Mouse (Mus musculus) midbrain, embryonic 11.5 days (tissue): ENCODE data around the gene Cxcl17. TPM values are rescaled to one million over a fixed set of nuclear protein-coding genes. Genes with fewer than 3 reads are reported as not detected.
"Not testable (repeated sequence)": the region's sequence is repeated elsewhere in the genome, so short reads cannot be mapped to it uniquely, and the experiment has no call there.

Experiments used
- ATAC-seq: fragments of 200-750 bp; cut with Nextera tagmentation; 2 replicates; pipeline ENCODE4 v1.8.0; 2017; ENCODE audit warnings: moderate TSS enrichment, moderate library complexity; ENCODE audit not compliant: low FRiP score
- DNase-seq: peaks from one replicate; pipeline ENCODE4 v3.0.0; 2015; ENCODE audit warnings: low spot score; ENCODE audit errors: missing footprints
- H3K27ac ChIP-seq: fragments of 300-500 bp; sonication (generic); 2 replicates; pipeline ENCODE4 v1.5.1; 2014; ENCODE audit warnings: low read depth, low read length
- H3K27me3 ChIP-seq: fragments of 300-500 bp; sonication (generic); 2 replicates; pipeline ENCODE4 v1.6.1; 2014; ENCODE audit warnings: mild to moderate bottlenecking, low read length, moderate library complexity, mixed read lengths; ENCODE audit not compliant: control insufficient read depth, insufficient read depth
- H3K36me3 ChIP-seq: fragments of 300-500 bp; sonication (generic); 2 replicates; pipeline ENCODE4 v1.6.1; 2014; ENCODE audit warnings: mild to moderate bottlenecking, low read length, moderate library complexity, mixed read lengths; ENCODE audit not compliant: control insufficient read depth, insufficient read depth
- H3K4me1 ChIP-seq: fragments of 300-500 bp; sonication (generic); 2 replicates; pipeline ENCODE4 v1.6.1; 2014; ENCODE audit warnings: low read length; ENCODE audit not compliant: control insufficient read depth, insufficient read depth
- H3K4me2 ChIP-seq: fragments of 300-500 bp; sonication (generic); 2 replicates; pipeline ENCODE4 v1.6.1; 2014; ENCODE audit warnings: mild to moderate bottlenecking, moderate library complexity
- H3K4me3 ChIP-seq: fragments of 300-500 bp; sonication (generic); 2 replicates; pipeline ENCODE4 v1.5.1; 2014; ENCODE audit warnings: low read depth, low read length
- H3K9ac ChIP-seq: fragments of 300-500 bp; sonication (generic); 2 replicates; pipeline ENCODE4 v1.6.1; 2014; ENCODE audit warnings: low read length
- H3K9me3 ChIP-seq: fragments of 300-500 bp; sonication (generic); 2 replicates; pipeline ENCODE4 v1.6.1; 2016; ENCODE audit warnings: low read length; ENCODE audit not compliant: control insufficient read depth
- WGBS: fragments of 180-500 bp; shearing (Covaris S2); extraction: QIAGEN DNeasy Blood & Tissue Kit; methylation state at CpG from one replicate; pipeline ENCODE4 v1.1.7; 2014; 5-methylcytosine and 5-hydroxymethylcytosine counted together
- polyA plus RNA-seq: library from polyadenylated mRNA; unstranded; fragments of >200 nt; fragmentation: Nextera tagmentation; extraction: Ambion mirVana; gene quantifications from 2 replicates; pipeline ENCODE4 v1.2.1, GENCODE M21; 2014

Gene Cxcl17
- polyA plus RNA-seq, 1 experiment from 2014 or later, result 0.18 TPM

DNA sequence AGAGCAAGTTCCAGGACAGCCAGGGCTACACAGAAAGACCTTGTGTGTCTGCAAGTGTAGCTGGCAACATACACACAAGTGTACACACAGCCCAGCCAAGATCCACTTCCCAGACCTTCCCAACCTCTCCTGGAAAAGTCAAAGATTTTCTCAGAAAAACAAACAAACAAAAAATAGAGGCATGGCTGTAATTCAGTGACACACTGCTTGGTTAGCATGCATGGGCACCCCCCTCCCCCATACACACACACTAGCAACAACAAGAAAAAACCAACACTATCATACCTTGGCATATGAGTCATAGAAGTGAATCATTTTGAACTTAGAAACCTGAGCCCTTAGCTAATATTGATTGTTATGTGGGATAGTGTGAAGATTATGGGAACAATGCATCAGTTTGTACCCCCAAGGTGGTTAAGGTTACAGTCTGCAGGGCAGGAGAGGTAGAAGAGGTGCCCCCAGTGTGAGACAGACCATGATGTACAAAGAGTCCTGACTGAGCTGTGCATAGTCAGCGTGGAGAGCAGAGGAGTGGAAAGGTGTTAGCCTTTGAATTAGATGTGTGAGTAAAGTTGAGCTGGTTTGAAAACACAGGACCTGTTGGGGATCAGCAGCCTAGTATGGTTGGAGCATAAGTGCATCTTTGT, 1.6 kb downstream of the Cxcl17 start:
- Histone ChIP-seq H3K4me3 (no peak overlapping the region), H3K27ac (no peak overlapping the region), H3K4me1 (no peaks in the 10 kb centered on the region), H3K9me3 (no peaks in the 10 kb centered on the region), H3K27me3 (no peaks in the 10 kb centered on the region), H3K36me3 (no peaks in the 10 kb centered on the region), H3K4me2 (no peak overlapping the region), H3K9ac (no peak overlapping the region)
- 60% methylated on average over 1 of the region's 1 CpGs for WGBS
- DNase-seq (no peak), ATAC-seq (no peak)

DNA sequence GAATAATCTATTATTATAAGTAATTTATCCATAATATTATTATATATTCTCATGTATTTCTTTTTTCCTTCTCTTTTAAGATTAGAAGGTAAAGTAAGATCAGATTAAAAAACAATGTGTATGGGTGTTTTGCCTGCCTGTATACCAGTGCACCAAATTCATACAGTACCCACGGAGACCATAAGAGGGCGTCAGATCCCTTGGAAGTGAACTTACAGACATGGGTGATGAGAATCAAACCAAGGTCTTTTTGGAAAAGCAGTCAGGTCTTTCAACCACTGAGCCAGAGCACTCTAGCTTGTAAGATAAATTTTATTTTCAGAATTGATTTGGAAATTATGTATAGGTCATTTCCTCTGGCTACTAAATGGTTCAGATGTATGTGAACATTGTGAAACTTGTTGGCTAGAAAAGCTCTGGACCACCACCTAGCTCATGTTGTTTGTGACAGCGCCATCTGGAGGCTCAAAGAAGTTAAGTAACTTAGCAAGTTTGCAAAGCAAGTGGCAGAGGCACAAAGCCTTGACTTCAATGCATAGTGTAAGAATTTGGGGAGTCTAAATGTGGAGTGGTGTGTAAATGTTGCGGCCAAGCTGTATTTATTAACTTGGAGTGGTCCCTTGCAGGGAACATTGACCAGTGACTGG, 3.4 kb downstream of the Cxcl17 start:
- DNase-seq (no peak), ATAC-seq (no peak)
- Histone ChIP-seq H3K9ac (no peak overlapping the region), H3K9me3 (no peaks in the 10 kb centered on the region), H3K4me2 (no peak overlapping the region), H3K4me1 (no peaks in the 10 kb centered on the region), H3K27me3 (no peaks in the 10 kb centered on the region), H3K27ac (no peak overlapping the region), H3K4me3 (no peak overlapping the region), H3K36me3 (no peaks in the 10 kb centered on the region)
- 49% methylated on average over 4 of the region's 4 CpGs for WGBS

DNA sequence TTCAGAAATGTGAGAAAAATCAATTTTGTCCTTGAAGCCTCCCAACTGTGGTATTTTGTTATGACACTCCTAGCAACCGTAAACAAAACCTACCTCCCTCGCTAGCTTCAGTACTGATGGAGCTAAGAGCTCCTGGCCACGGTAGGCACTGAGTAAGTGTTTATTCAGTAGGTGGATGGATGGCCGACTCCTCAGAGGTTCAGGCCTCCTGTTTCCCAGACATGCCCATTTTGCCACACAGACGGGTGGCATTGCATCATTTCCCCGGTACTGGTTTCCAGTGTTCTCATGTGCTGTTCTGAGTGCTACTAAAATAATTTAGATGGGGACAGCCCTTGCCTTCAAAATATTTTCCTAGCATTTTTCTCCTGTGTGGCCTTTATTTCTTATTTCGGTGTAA, 6.2 kb downstream of the Cxcl17 start:
- H3K4me3 ChIP-seq, result no peak overlapping the region
- ATAC-seq (no peak), DNase-seq (no peak)
- no peaks in the 10 kb centered on the region for H3K27me3 ChIP-seq
- H3K27ac ChIP-seq, result no peak overlapping the region
- no peak overlapping the region for H3K9ac ChIP-seq
- H3K4me1 ChIP-seq, result no peaks in the 10 kb centered on the region
- no peaks in the 10 kb centered on the region for H3K36me3 ChIP-seq
- 86% methylated on average over 7 of the region's 7 CpGs for WGBS
- no peak overlapping the region for H3K4me2 ChIP-seq
- H3K9me3 ChIP-seq, result no peaks in the 10 kb centered on the region

DNA sequence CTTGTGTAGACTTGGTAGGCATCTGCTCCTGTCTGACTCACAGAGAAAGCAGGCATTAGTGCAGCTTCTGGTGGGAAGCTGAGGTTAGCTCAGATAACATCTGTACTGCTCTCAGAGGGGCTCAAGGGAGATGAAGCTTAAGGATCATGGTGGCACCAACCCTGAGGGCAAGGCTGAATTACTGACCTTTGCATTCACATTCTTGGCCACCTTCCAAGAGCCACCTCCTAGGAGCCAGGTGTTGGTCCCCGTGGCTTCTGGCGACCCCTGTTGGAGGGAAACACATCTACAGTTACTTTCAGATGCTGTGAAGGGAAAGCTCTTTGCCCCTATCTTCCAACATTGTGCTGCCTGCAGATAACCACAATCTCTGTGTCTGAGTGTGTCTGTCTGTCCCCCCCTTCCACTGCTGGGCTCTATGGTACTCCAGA, 10.0 kb downstream of the Cxcl17 start:
- no peaks in the 10 kb centered on the region for H3K27me3 ChIP-seq
- DNase-seq, result peak; percentile 86
- H3K9ac ChIP-seq, result no peak overlapping the region
- WGBS, result 0% methylated on average over 2 of the region's 2 CpGs
- H3K36me3 ChIP-seq, result no peaks in the 10 kb centered on the region
- no peak overlapping the region for H3K27ac ChIP-seq
- H3K9me3 ChIP-seq, result no peaks in the 10 kb centered on the region
- no peak overlapping the region for H3K4me3 ChIP-seq
- no peak for ATAC-seq
- no peak overlapping the region for H3K4me2 ChIP-seq
- no peaks in the 10 kb centered on the region for H3K4me1 ChIP-seq

DNA sequence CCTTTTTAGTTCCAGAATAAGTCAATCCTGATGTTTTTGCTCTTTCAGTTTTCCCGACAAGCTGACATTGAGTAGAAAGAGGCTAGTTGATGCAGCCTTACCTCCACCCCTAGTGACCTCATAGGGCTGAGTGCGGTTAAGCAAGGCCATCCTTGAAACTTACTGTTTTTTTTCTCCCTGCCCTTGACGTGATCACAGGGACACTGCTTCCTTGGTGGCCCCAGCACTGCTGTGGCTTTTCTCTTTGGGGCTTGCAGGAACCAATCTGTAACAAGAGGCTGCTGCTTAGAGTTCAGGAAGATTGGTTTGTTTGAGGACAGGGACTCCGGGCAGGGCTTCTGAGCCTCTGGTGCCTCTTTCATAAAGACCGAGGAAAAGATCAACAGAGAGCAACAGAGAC, 10.7 kb downstream of the Cxcl17 start:
- Histone ChIP-seq H3K27ac (no peak overlapping the region), H3K4me1 (no peaks in the 10 kb centered on the region), H3K4me2 (no peak overlapping the region), H3K4me3 (no peak overlapping the region), H3K9ac (no peak overlapping the region), H3K36me3 (no peaks in the 10 kb centered on the region), H3K27me3 (no peaks in the 10 kb centered on the region), H3K9me3 (no peaks in the 10 kb centered on the region)
- ATAC-seq (no peak), DNase-seq (no peak)
- WGBS, result 18% methylated on average over 5 of the region's 5 CpGs

DNA sequence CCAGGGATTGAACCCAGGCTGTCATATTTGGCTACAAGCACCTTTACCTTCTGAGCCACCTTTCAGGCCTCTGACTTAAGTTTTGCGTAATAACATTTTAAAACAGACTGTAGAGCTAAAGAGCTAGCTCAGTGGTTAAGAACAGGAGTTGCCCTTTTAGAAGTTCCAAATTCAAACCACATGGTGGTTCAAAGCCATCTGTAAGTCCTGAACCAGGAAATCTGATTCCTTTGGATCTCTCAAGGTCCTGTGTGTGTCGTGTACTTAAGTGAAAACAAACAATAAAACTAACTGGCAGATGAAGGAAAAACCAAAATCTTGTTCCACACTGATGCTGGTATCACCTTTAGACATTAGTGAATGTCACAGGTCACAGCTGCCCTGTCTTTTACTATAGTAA, 11.1 kb downstream of the Cxcl17 start:
- DNase-seq (no peak), ATAC-seq (no peak)
- H3K4me2 ChIP-seq, result no peak overlapping the region
- WGBS, result 62% methylated on average over 2 of the region's 2 CpGs
- H3K4me3 ChIP-seq, result no peak overlapping the region
- H3K36me3 ChIP-seq, result no peaks in the 10 kb centered on the region
- no peaks in the 10 kb centered on the region for H3K4me1 ChIP-seq
- H3K27ac ChIP-seq, result no peak overlapping the region
- no peak overlapping the region for H3K9ac ChIP-seq
- no peaks in the 10 kb centered on the region for H3K9me3 ChIP-seq
- H3K27me3 ChIP-seq, result no peaks in the 10 kb centered on the region

DNA sequence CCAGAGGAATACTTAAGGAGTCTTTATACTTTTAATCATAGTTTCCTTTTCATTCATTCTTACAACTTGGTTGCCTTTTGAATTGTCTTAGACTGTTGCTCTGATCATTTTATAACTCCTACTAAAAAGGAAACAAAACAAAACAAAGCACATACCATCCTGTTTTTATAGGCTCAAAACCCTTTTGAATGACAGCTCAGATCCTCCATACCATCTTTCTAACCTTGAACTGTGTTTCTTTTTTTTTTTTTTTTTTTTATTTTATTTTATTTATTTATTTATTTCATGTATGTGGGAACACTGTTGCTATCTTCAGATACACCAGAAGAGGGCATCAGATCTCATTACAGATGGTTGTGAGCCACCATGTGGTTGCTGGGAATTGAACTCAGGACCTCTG, 13.7 kb downstream of the Cxcl17 start:
- DNase-seq, H3K27ac ChIP-seq, H3K9me3 ChIP-seq, ATAC-seq, H3K9ac ChIP-seq, H3K36me3 ChIP-seq, H3K27me3 ChIP-seq, H3K4me2 ChIP-seq, H3K4me1 ChIP-seq, H3K4me3 ChIP-seq: not testable (repeated sequence)

DNA sequence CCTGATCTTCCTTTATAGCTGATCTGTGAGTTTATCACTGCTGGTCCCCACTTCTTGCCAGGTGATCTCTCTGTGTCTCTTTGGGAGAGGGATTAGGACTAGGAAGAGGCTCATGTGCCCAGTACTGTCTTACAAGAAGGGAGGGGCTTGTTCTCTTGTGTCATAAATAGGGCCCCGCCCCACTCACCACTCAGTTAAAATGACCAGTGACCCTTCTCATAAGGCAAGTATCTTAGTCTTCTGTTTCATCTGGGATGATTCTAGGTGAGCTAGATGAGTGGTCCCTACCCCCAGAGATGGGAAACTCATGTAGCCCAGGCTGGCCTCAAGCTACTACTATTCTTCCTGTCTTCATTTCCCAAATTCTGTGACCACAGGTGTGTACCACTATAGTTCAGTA, 14.1 kb downstream of the Cxcl17 start, which contains the start of gene Lipe:
Lipe (minus strand) TSS at position 101 of the 400 bp plus-strand sequence.
- H3K4me2 ChIP-seq, result no peak within 1 kb of the TSS
- no peak within 1 kb of the TSS for H3K9ac ChIP-seq
- H3K36me3 ChIP-seq, result no peaks in the 10 kb centered on the region
- no peak within 1 kb of the TSS for H3K27ac ChIP-seq
- no peaks in the 10 kb centered on the region for H3K9me3 ChIP-seq
- peaks cover 7% of the 10 kb centered on the region for H3K4me1 ChIP-seq
- ATAC-seq (no peak), DNase-seq (no peak)
- WGBS, result 94% methylated on average over 1 of the region's 1 CpGs
- H3K4me3 ChIP-seq, result no peak within 1 kb of the TSS
- no peaks in the 10 kb centered on the region for H3K27me3 ChIP-seq

DNA sequence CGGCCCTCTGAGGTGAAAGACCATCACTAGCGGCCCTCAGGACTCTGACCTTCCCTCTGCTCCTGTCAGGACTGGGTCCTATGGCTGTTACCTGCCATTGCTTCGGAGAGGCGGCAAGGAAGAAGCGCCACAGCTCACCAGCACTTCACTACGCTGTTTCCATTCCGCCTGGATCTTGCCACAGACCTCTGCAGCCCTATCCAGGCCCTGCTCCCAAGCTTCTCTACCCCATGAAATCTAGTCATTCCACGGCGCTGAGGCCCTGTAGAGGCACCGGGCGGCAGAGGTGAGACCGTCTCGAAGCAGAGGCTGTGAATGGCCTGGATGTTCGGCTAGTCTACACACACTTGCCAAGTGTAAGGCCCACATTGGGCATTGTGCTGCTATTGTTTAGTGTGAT, 16.1 kb downstream of the Cxcl17 start:
- 93% methylated on average over 14 of the region's 14 CpGs for WGBS
- Histone ChIP-seq H3K27me3 (no peaks in the 10 kb centered on the region), H3K4me2 (no peak overlapping the region; the same call in 1 of the 2 replicates), H3K9ac (no peak overlapping the region), H3K9me3 (no peaks in the 10 kb centered on the region), H3K36me3 (no peaks in the 10 kb centered on the region), H3K4me1 (peaks cover 7% of the 10 kb centered on the region), H3K4me3 (no peak overlapping the region), H3K27ac (no peak overlapping the region)
- peak; percentile 83 for DNase-seq
- ATAC-seq, result peak; percentile 25; the same call in 1 of the 2 replicates
